Mouse (Mus musculus) embryo, embryonic 11 days (tissue): ENCODE measurements around the gene Catsper3.

Experiments
- DNase-seq: peaks from one replicate; pipeline ENCODE4 v3.0.0-alpha.2; 2015

Gene Catsper3

GRCm38 (mm10) chr13:55827679-55828140 is 43.3 kb downstream of the Catsper3 start:
- no peak for DNase-seq

- peak; percentile 55 for DNase-seq
Observed at GRCm38 (mm10) chr13:55828141-55829017, 44.0 kb downstream of the Catsper3 start.

GRCm38 (mm10) chr13:55829018-55829655 is 44.8 kb downstream of the Catsper3 start:
- peak; percentile 50 for DNase-seq

GRCm38 (mm10) chr13:55830081-55830832 is 45.9 kb downstream of the Catsper3 start:
- DNase-seq: peak; percentile 71

- DNase-seq: peak; percentile 69
Observed at GRCm38 (mm10) chr13:55830833-55831721, 46.7 kb downstream of the Catsper3 start.

- no peak for DNase-seq
Observed at GRCm38 (mm10) chr13:55831722-55832160, 47.4 kb downstream of the Catsper3 start.

GRCm38 (mm10) chr13:55832602-55833001 is 48.2 kb downstream of the Catsper3 start:
- DNase-seq: no peak

- DNase-seq: no peak
Observed at GRCm38 (mm10) chr13:55833921-55834320, 49.6 kb downstream of the Catsper3 start.

- no peak for DNase-seq
Observed at GRCm38 (mm10) chr13:55834667-55835066, 50.3 kb downstream of the Catsper3 start.

GRCm38 (mm10) chr13:55835548-55836097 is 51.3 kb downstream of the Catsper3 start:
- DNase-seq: peak; percentile 64

- no peak for DNase-seq
Observed at GRCm38 (mm10) chr13:55836142-55836625, 51.8 kb downstream of the Catsper3 start, which contains the start of gene Pitx1. Pitx1 (minus strand) TSS chr13:55836192.

GRCm38 (mm10) chr13:55836786-55837780 is 52.7 kb downstream of the Catsper3 start:
- peak; percentile 57 for DNase-seq

GRCm38 (mm10) chr13:55840223-55840622 is 55.9 kb downstream of the Catsper3 start:
- no peak for DNase-seq

- no peak for DNase-seq
Observed at GRCm38 (mm10) chr13:55843700-55844099, 59.3 kb downstream of the Catsper3 start.

- peak; percentile 65 for DNase-seq
Observed at GRCm38 (mm10) chr13:55847805-55848204, 63.4 kb downstream of the Catsper3 start.

- no peak for DNase-seq
Observed at GRCm38 (mm10) chr13:55848604-55849190, 64.3 kb downstream of the Catsper3 start.

GRCm38 (mm10) chr13:55850726-55851125 is 66.4 kb downstream of the Catsper3 start:
- no peak for DNase-seq

- no peak for DNase-seq
Observed at GRCm38 (mm10) chr13:55852205-55852604, 67.8 kb downstream of the Catsper3 start.

GRCm38 (mm10) chr13:55855793-55856192 is 71.4 kb downstream of the Catsper3 start:
- no peak for DNase-seq

GRCm38 (mm10) chr13:55858463-55858862 is 74.1 kb downstream of the Catsper3 start:
- DNase-seq: no peak
